8 mouse cellular contexts compared by ENCODE assay signal in the genomic region with DNA sequence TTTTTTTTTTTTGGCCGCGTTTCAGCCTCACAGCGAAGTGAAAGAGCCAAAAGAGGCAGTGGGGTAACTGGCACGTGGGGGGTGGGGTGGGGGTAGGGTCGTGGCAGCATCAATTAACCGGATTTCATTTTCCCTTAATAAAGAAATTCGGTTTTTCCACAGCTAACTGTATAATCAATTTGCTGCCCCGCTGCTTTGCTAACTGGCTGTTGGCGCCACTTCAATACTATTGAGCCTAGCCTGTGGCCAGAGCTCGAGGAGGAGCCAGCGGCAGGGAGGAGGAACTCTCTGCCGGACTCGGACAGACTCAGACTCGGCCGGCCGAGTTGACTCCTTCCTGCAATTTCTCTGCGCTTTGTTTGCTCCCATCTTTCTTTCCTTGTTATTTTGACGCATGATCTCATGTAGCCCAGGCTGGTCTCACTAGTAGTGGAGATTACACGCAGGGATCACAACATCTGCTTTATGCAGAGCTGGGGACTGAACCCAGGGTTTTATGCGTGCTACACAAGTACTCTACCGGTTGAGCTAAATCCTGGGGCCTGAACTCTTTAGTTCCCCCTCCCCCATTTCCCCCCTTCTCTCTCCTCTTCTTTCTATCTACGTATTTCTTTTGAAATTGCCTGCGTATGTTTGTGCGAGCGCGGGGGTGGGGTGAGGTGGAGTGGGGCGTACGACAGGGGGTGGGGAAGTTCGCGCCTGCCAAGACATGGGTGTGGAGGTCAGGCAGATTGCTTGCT.
DNase-seq lines count a peak whose midpoint lies in the region; ATAC-seq and TF ChIP-seq lines count a peak whose summit lies in the region.

No protein-coding gene starts in this region.

- no peaks in the 10 kb centered on the region for H3K27me3 ChIP-seq in embryonic facial prominence, embryonic 12.5 days
- H3K27me3 ChIP-seq in kidney, adult 2 months (replicated peaks; ENCODE audit: control insufficient read depth, insufficient read depth, low read length) = no peaks in the 10 kb centered on the region
- no peaks in the 10 kb centered on the region for H3K27me3 ChIP-seq in limb, embryonic 15.5 days
- no peaks in the 10 kb centered on the region for H3K27me3 ChIP-seq in midbrain, embryonic 16.5 days (ENCODE audit: control insufficient read depth, insufficient read depth, low read depth, low read length)

- TF ChIP-seq POLR2A in kidney, adult 2 months (IDR thresholded peaks at IDR 0.05; ENCODE audit: low read depth, low read length) = no peak

- H3K9me3 ChIP-seq in embryonic facial prominence, embryonic 12.5 days = no peaks in the 10 kb centered on the region
- no peaks in the 10 kb centered on the region for H3K9me3 ChIP-seq in limb, embryonic 15.5 days
- H3K9me3 ChIP-seq in midbrain, embryonic 16.5 days (replicated peaks; ENCODE audit: control insufficient read depth, low read length, poor library complexity, severe bottlenecking) = no peaks in the 10 kb centered on the region

- H3K36me3 ChIP-seq in embryonic facial prominence, embryonic 12.5 days = no peaks in the 10 kb centered on the region
- no peaks in the 10 kb centered on the region for H3K36me3 ChIP-seq in kidney, adult 2 months (ENCODE audit: control insufficient read depth, insufficient read depth, low read length)
- no peaks in the 10 kb centered on the region for H3K36me3 ChIP-seq in limb, embryonic 15.5 days
- H3K36me3 ChIP-seq in midbrain, embryonic 16.5 days (ENCODE audit: control insufficient read depth, insufficient read depth, low read length) = no peaks in the 10 kb centered on the region

- H3K4me2 ChIP-seq in embryonic facial prominence, embryonic 12.5 days (replicated peaks) = peak overlapping the region; percentile 51
- H3K4me2 ChIP-seq in limb, embryonic 15.5 days = peak overlapping the region; percentile 59
- peak overlapping the region; percentile 72 for H3K4me2 ChIP-seq in midbrain, embryonic 16.5 days (ENCODE audit: low read length)

- WGBS in embryonic facial prominence, embryonic 12.5 days = 6% methylated on average over 30 of the region's 30 CpGs
- WGBS in kidney, adult 2 months = 15% methylated on average over 30 of the region's 30 CpGs
- 8% methylated on average over 30 of the region's 30 CpGs for WGBS in limb, embryonic 15.5 days
- WGBS in midbrain, embryonic 16.5 days = 7% methylated on average over 30 of the region's 30 CpGs

- H3K4me1 ChIP-seq in embryonic facial prominence, embryonic 12.5 days = peaks cover 7% of the 10 kb centered on the region; the same call in 1 of the 2 replicates
- H3K4me1 ChIP-seq in kidney, adult 2 months (ENCODE audit: control insufficient read depth, insufficient read depth, low read length) = no peaks in the 10 kb centered on the region
- peaks cover 17% of the 10 kb centered on the region for H3K4me1 ChIP-seq in limb, embryonic 15.5 days
- H3K4me1 ChIP-seq in midbrain, embryonic 16.5 days (ENCODE audit: control insufficient read depth, insufficient read depth, low read length) = peaks cover 13% of the 10 kb centered on the region

- ATAC-seq in embryonic facial prominence, embryonic 12.5 days (ENCODE audit: insufficient number of reproducible peaks, insufficient read depth, low FRiP score, low TSS enrichment) = peak; percentile 74
- ATAC-seq in limb, embryonic 15.5 days (ENCODE audit: insufficient number of reproducible peaks, low FRiP score, low TSS enrichment, low read depth) = peak; percentile 82; the same call in 1 of the 2 replicates
- ATAC-seq in midbrain, embryonic 16.5 days = peak; percentile 93

- H3K9ac ChIP-seq in embryonic facial prominence, embryonic 12.5 days = 0 out of 2 replicates have a peak overlapping the region, but pooled peaks have one; percentile 13
- H3K9ac ChIP-seq in limb, embryonic 15.5 days = 0 out of 2 replicates have a peak overlapping the region, but pooled peaks have one; percentile 11
- peak overlapping the region; percentile 56 for H3K9ac ChIP-seq in midbrain, embryonic 16.5 days (ENCODE audit: low read depth, low read length)

- TF ChIP-seq CTCF in kidney, adult 2 months (conservative IDR thresholded peaks at IDR 0.05; ENCODE audit: insufficient read depth, insufficient read length, low read depth, low read length) = no peak

- 0 out of 2 replicates have a peak overlapping the region, but pooled peaks have one; percentile 37 for H3K27ac ChIP-seq in embryonic facial prominence, embryonic 12.5 days
- H3K27ac ChIP-seq in kidney, adult 2 months (ENCODE audit: insufficient read depth, low read depth, low read length) = peak overlapping the region; percentile 41; the same call in 1 of the 2 replicates
- H3K27ac ChIP-seq in limb, embryonic 15.5 days = peak overlapping the region; percentile 85
- peak overlapping the region; percentile 42; the same call in 1 of the 2 replicates for H3K27ac ChIP-seq in midbrain, embryonic 16.5 days (ENCODE audit: low read length)

- peak; percentile 80 for DNase-seq in 416B (ENCODE audit: low read depth)
- peak; percentile 81 for DNase-seq in adrenal gland, postnatal 10 days
- peak; percentile 53 for DNase-seq in heart, adult 8-10 months (ENCODE audit: low spot score)
- DNase-seq in kidney, adult 2 months = peak; percentile 77
- DNase-seq in spleen, postnatal 14 days (ENCODE audit: low spot score in 2 of 2) = peak; percentile 12 to 19

- peak overlapping the region; percentile 36 for H3K4me3 ChIP-seq in embryonic facial prominence, embryonic 12.5 days
- H3K4me3 ChIP-seq in kidney, adult 2 months (ENCODE audit: insufficient read depth, low read depth, low read length) = peak overlapping the region; percentile 72
- peak overlapping the region; percentile 43 for H3K4me3 ChIP-seq in limb, embryonic 15.5 days
- peak overlapping the region; percentile 44 for H3K4me3 ChIP-seq in midbrain, embryonic 16.5 days (ENCODE audit: low read depth, low read length)

Comparison
In these comparisons a context has a peak if more than half of its experiments do, and no peak if none do; other contexts are left out.
1. Peak in every context shown above with its lines: DNase-seq, ATAC-seq, H3K4me3 ChIP-seq and H3K27ac ChIP-seq.
2. DNase-seq: peak in every context shown above with its lines; median percentile 81 in adrenal gland, postnatal 10 days; 80 in 416B; 77 in kidney, adult 2 months; 53 in heart, adult 8-10 months; 16 in spleen, postnatal 14 days.